Mouse (Mus musculus): ENCODE measurements around the gene Eif2ak4. TPM values are rescaled to one million over a fixed set of nuclear protein-coding genes. Genes with fewer than 3 reads are reported as not detected.

Eif2ak4 gene
- total RNA-seq, 2 experiments from 2014 or later: 11.5 to 12.9 TPM

GRCm38 (mm10) chr2:118401834-118402727, 13.7 kb downstream of the Eif2ak4 start:
- intact Hi-C loops (cut with DNase I): no loop called here
- DNase-seq: no peak

- intact Hi-C loops (cut with DNase I): no loop called here
- no peak for DNase-seq
Measured at GRCm38 (mm10) chr2:118404336-118404735, 15.9 kb downstream of the Eif2ak4 start.

- intact Hi-C loops (cut with DNase I): no loop called here
- DNase-seq: no peak
Measured at GRCm38 (mm10) chr2:118405568-118405967, 17.1 kb downstream of the Eif2ak4 start.

GRCm38 (mm10) chr2:118406811-118407210, 18.4 kb downstream of the Eif2ak4 start:
- intact Hi-C loops (cut with DNase I): no loop called here

GRCm38 (mm10) chr2:118408336-118408895, 20.0 kb downstream of the Eif2ak4 start:
- DNase-seq: no peak
- intact Hi-C loops (cut with DNase I): no loop called here

More at GRCm38 (mm10) chr2:118406811-118407210, 18.4 kb downstream of the Eif2ak4 start:
- no peak for DNase-seq

GRCm38 (mm10) chr2:118412821-118413220, 24.4 kb downstream of the Eif2ak4 start:
- DNase-seq: no peak
- intact Hi-C loops (cut with DNase I): no loop called here

GRCm38 (mm10) chr2:118415601-118416355, 27.4 kb downstream of the Eif2ak4 start:
- intact Hi-C loops (cut with DNase I): no loop called here
- DNase-seq: no peak

GRCm38 (mm10) chr2:118418076-118418475, 29.7 kb downstream of the Eif2ak4 start:
- DNase-seq: no peak
- intact Hi-C loops (cut with DNase I): no loop called here

- DNase-seq: no peak
- intact Hi-C loops (cut with DNase I): loop anchor here (5.0 kb wide), 1 partner anchor 220 kb away; no protein-coding TSS in a partner anchor
Measured at GRCm38 (mm10) chr2:118421951-118422350, 33.5 kb downstream of the Eif2ak4 start.

GRCm38 (mm10) chr2:118422385-118422784, 34.0 kb downstream of the Eif2ak4 start:
- intact Hi-C loops (cut with DNase I): loop anchor here (5.0 kb wide), 1 partner anchor 220 kb away; no protein-coding TSS in a partner anchor
- peak; percentile 30 to 35 for DNase-seq

GRCm38 (mm10) chr2:118428296-118428695, 39.9 kb downstream of the Eif2ak4 start:
- intact Hi-C loops (cut with DNase I): no loop called here

GRCm38 (mm10) chr2:118429297-118429696, 40.9 kb downstream of the Eif2ak4 start:
- DNase-seq: no peak
- intact Hi-C loops (cut with DNase I): no loop called here

More at GRCm38 (mm10) chr2:118428296-118428695, 39.9 kb downstream of the Eif2ak4 start:
- DNase-seq: no peak

- no peak for DNase-seq
- intact Hi-C loops (cut with DNase I): loop anchor here (1.0 to 5.0 kb wide), 2 partner anchors 148 to 167 kb away; no protein-coding TSS in a partner anchor
Measured at GRCm38 (mm10) chr2:118430630-118431029, 42.2 kb downstream of the Eif2ak4 start.

GRCm38 (mm10) chr2:118431589-118431988, 43.2 kb downstream of the Eif2ak4 start:
- intact Hi-C loops (cut with DNase I): loop anchor here (1.0 to 5.0 kb wide), 2 partner anchors 149 to 168 kb away; no protein-coding TSS in a partner anchor

GRCm38 (mm10) chr2:118442172-118442571, 53.8 kb downstream of the Eif2ak4 start:
- intact Hi-C loops (cut with DNase I): no loop called here
- no peak for DNase-seq

More at GRCm38 (mm10) chr2:118431589-118431988, 43.2 kb downstream of the Eif2ak4 start:
- peak; percentile 38 to 52 for DNase-seq

- no peak for DNase-seq
- intact Hi-C loops (cut with DNase I): no loop called here
Measured at GRCm38 (mm10) chr2:118442723-118443122, 54.3 kb downstream of the Eif2ak4 start.

GRCm38 (mm10) chr2:118445696-118446674, 57.6 kb downstream of the Eif2ak4 start:
- peak in 1 of 2 experiments; percentile 20 for DNase-seq
- intact Hi-C loops (cut with DNase I): no loop called here

GRCm38 (mm10) chr2:118448181-118448580, 59.8 kb downstream of the Eif2ak4 start:
- DNase-seq: no peak
- intact Hi-C loops (cut with DNase I): no loop called here

GRCm38 (mm10) chr2:118451056-118451455, 62.6 kb downstream of the Eif2ak4 start:
- DNase-seq: no peak
- intact Hi-C loops (cut with DNase I): no loop called here

GRCm38 (mm10) chr2:118457029-118457428, 68.6 kb downstream of the Eif2ak4 start:
- no peak for DNase-seq
- intact Hi-C loops (cut with DNase I): no loop called here

All from heart, postnatal 10 days (tissue).